In genomic region chr1:75693231-75693914, GRCm38 (mm10) we compare ENCODE assay signal across 9 mouse cellular contexts.
DNase-seq lines count a peak whose midpoint lies in the region; ATAC-seq and TF ChIP-seq lines count a peak whose summit lies in the region.
"Had no signal": no experiment of that assay in that cellular context is flagged by ENCODE, and none has a peak within 500 bp of the region (broad histone marks: within the 10 kb centered on the region; RNA-seq: fewer than 3 reads in every experiment).

No protein-coding gene starts in this region.

- no peak for TF ChIP-seq CTCF in heart, adult 2 months (IDR thresholded peaks at IDR 0.05)

- H3K4me2 ChIP-seq in midbrain, embryonic 13.5 days (replicated peaks), result no peak overlapping the region
- no peak overlapping the region for H3K4me2 ChIP-seq in midbrain, embryonic 15.5 days
- H3K4me2 ChIP-seq in hindbrain, embryonic 14.5 days (replicated peaks), result no peak overlapping the region
- H3K4me2 ChIP-seq in neural tube, embryonic 15.5 days, result no peak overlapping the region
- H3K4me2 ChIP-seq: liver, embryonic 15.5 days had no signal

- intact Hi-C loops in heart, adult 2 months (cut with DNase I), result no loop called here

- DNase-seq in heart, adult 11 months, result peak; percentile 86
- no peak for DNase-seq in heart, adult 2 months
- DNase-seq in hindbrain, embryonic 14.5 days (ENCODE audit: low spot score), result peak; percentile 43
- DNase-seq in thymus, postnatal 10 days (ENCODE audit: low spot score in 2 of 2), result no peak

- H3K36me3 ChIP-seq in heart, adult 2 months (ENCODE audit: control insufficient read depth, insufficient read depth, low read length), result no peaks in the 10 kb centered on the region
- no peaks in the 10 kb centered on the region for H3K36me3 ChIP-seq in midbrain, embryonic 13.5 days
- no peaks in the 10 kb centered on the region for H3K36me3 ChIP-seq in midbrain, embryonic 15.5 days (replicated peaks)
- no peaks in the 10 kb centered on the region for H3K36me3 ChIP-seq in hindbrain, embryonic 14.5 days (replicated peaks; ENCODE audit: control insufficient read depth, insufficient read depth)
- no peaks in the 10 kb centered on the region for H3K36me3 ChIP-seq in neural tube, embryonic 15.5 days
- H3K36me3 ChIP-seq: liver, embryonic 15.5 days had no signal

- 41% methylated on average over 12 of the region's 12 CpGs for WGBS in heart, adult 2 months
- 42% methylated on average over 12 of the region's 12 CpGs for WGBS in midbrain, embryonic 13.5 days
- WGBS in midbrain, embryonic 15.5 days, result 53% methylated on average over 12 of the region's 12 CpGs
- 33% methylated on average over 12 of the region's 12 CpGs for WGBS in hindbrain, embryonic 14.5 days
- 26% methylated on average over 12 of the region's 12 CpGs for WGBS in neural tube, embryonic 15.5 days

- H3K4me1 ChIP-seq in heart, adult 2 months (ENCODE audit: control insufficient read depth, insufficient read depth, low read length), result no peaks in the 10 kb centered on the region
- peaks cover 4% of the 10 kb centered on the region; the same call in 1 of the 2 replicates for H3K4me1 ChIP-seq in midbrain, embryonic 13.5 days (replicated peaks)
- H3K4me1 ChIP-seq in midbrain, embryonic 15.5 days, result no peaks in the 10 kb centered on the region
- peaks cover 12% of the 10 kb centered on the region for H3K4me1 ChIP-seq in hindbrain, embryonic 14.5 days (replicated peaks; ENCODE audit: control insufficient read depth, insufficient read depth, low read length)
- peaks cover 10% of the 10 kb centered on the region; the same call in 1 of the 2 replicates for H3K4me1 ChIP-seq in neural tube, embryonic 15.5 days
- H3K4me1 ChIP-seq: liver, embryonic 15.5 days had no signal

- ATAC-seq in midbrain, embryonic 13.5 days, result peak; percentile 74
- ATAC-seq in midbrain, embryonic 15.5 days (replicated peaks), result no peak
- peak; percentile 66; the same call in 1 of the 2 replicates for ATAC-seq in hindbrain, embryonic 14.5 days (ENCODE audit: low FRiP score)
- ATAC-seq in neural tube, embryonic 15.5 days (ENCODE audit: low FRiP score), result no peak
- no peak for ATAC-seq in megakaryocyte progenitor cell, adult 5-6 weeks (replicated peaks; ENCODE audit: poor library complexity)

- no peaks in the 10 kb centered on the region for H3K27me3 ChIP-seq in heart, adult 2 months (ENCODE audit: control insufficient read depth, insufficient read depth, low read length)
- peaks cover 6% of the 10 kb centered on the region; the same call in 1 of the 2 replicates for H3K27me3 ChIP-seq in midbrain, embryonic 13.5 days
- no peaks in the 10 kb centered on the region; the same call in 1 of the 2 replicates for H3K27me3 ChIP-seq in midbrain, embryonic 15.5 days (replicated peaks)
- H3K27me3 ChIP-seq in hindbrain, embryonic 14.5 days (ENCODE audit: control insufficient read depth, insufficient read depth, low read length), result no peaks in the 10 kb centered on the region
- H3K27me3 ChIP-seq in neural tube, embryonic 15.5 days (replicated peaks), result no peaks in the 10 kb centered on the region
- H3K27me3 ChIP-seq: liver, embryonic 15.5 days had no signal

- no peak overlapping the region for H3K4me3 ChIP-seq in heart, adult 2 months
- no peak overlapping the region for H3K4me3 ChIP-seq in midbrain, embryonic 13.5 days (replicated peaks)
- H3K4me3 ChIP-seq in midbrain, embryonic 15.5 days, result no peak overlapping the region
- no peak overlapping the region for H3K4me3 ChIP-seq in hindbrain, embryonic 14.5 days (replicated peaks; ENCODE audit: low read length)
- H3K4me3 ChIP-seq in neural tube, embryonic 15.5 days (replicated peaks), result no peak overlapping the region
- H3K4me3 ChIP-seq: liver, embryonic 15.5 days had no signal

- no peak overlapping the region for H3K27ac ChIP-seq in heart, adult 2 months
- H3K27ac ChIP-seq in midbrain, embryonic 13.5 days, result no peak overlapping the region
- H3K27ac ChIP-seq in midbrain, embryonic 15.5 days, result no peak overlapping the region
- no peak overlapping the region for H3K27ac ChIP-seq in hindbrain, embryonic 14.5 days
- H3K27ac ChIP-seq in neural tube, embryonic 15.5 days (replicated peaks), result peak overlapping the region; percentile 35; the same call in 1 of the 2 replicates
- H3K27ac ChIP-seq: liver, embryonic 15.5 days had no signal

- no peaks in the 10 kb centered on the region for H3K9me3 ChIP-seq in midbrain, embryonic 13.5 days
- no peaks in the 10 kb centered on the region for H3K9me3 ChIP-seq in midbrain, embryonic 15.5 days
- no peaks in the 10 kb centered on the region for H3K9me3 ChIP-seq in hindbrain, embryonic 14.5 days (ENCODE audit: control insufficient read depth, low read length)
- no peaks in the 10 kb centered on the region for H3K9me3 ChIP-seq in neural tube, embryonic 15.5 days (replicated peaks)
- H3K9me3 ChIP-seq: liver, embryonic 15.5 days had no signal

- TF ChIP-seq EP300 in heart, adult 2 months (IDR thresholded peaks at IDR 0.05; ENCODE audit: insufficient read depth, low read depth, low read length), result no peak

- no peak overlapping the region for H3K9ac ChIP-seq in heart, adult 2 months (ENCODE audit: low read depth, low read length)
- no peak overlapping the region for H3K9ac ChIP-seq in midbrain, embryonic 13.5 days (replicated peaks)
- no peak overlapping the region for H3K9ac ChIP-seq in midbrain, embryonic 15.5 days
- H3K9ac ChIP-seq in hindbrain, embryonic 14.5 days, result no peak overlapping the region
- no peak overlapping the region for H3K9ac ChIP-seq in neural tube, embryonic 15.5 days (replicated peaks)
- H3K9ac ChIP-seq: liver, embryonic 15.5 days had no signal

- no peaks in the 10 kb centered on the region for H3K79me2 ChIP-seq in heart, adult 2 months (replicated peaks; ENCODE audit: control insufficient read depth, insufficient read depth, low read length)

- no peak for TF ChIP-seq POLR2A in heart, adult 2 months (IDR thresholded peaks at IDR 0.05; ENCODE audit: insufficient read depth, low read depth, low read length)

Comparison
In these comparisons a context has a peak if more than half of its experiments do, and no peak if none do; other contexts are left out.
1. DNase-seq: peak in heart, adult 11 months (single experiment) and hindbrain, embryonic 14.5 days (single experiment); none in heart, adult 2 months (0 of 2) and thymus, postnatal 10 days (0 of 2).
2. ATAC-seq: peak in midbrain, embryonic 13.5 days (single experiment) and hindbrain, embryonic 14.5 days (single experiment); none in midbrain, embryonic 15.5 days (single experiment), neural tube, embryonic 15.5 days (single experiment) and megakaryocyte progenitor cell, adult 5-6 weeks (single experiment).